Mouse (Mus musculus): ENCODE data around the gene A530016L24Rik. TPM values are rescaled to one million over a fixed set of nuclear protein-coding genes. Genes with fewer than 3 reads are reported as not detected.
A peak's percentile ranks its signal among the peaks of the same experiment; 100 is the strongest.

The A530016L24Rik gene
- total RNA-seq (2012; rRNA removed): not detected in 2 replicates

DNA sequence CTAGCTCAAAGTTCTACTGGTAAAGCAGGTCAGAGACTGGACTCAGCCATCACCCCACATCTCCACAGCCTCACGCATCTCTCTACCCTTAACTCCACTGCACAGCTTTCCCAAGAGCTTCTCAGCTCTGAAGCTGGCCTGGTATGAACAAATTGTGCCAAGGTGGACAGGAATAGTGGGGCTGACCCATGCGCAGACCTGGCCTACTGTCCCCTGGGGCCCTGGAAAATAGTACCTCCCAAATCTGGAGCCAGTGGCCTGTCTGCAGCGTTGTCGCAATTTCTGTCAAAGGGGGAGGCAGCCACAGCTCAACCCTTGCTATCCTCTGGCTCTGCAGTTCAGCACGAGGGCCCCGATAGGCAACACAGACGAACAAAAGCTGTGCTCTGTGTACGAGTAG, at the start of gene A530016L24Rik:
Gene A530016L24Rik, plus strand, starts transcription at position 315 of the 400 bp plus-strand sequence.
- no peak within 1 kb of the TSS for H3K9ac ChIP-seq (ENCODE audit: insufficient read depth, low read depth, low read length, poor library complexity, severe bottlenecking)
- H3K9me3 ChIP-seq (ENCODE audit: control insufficient read depth, insufficient read depth, low read depth, low read length): no peaks in the 10 kb centered on the region
- H3K36me3 ChIP-seq (ENCODE audit: control insufficient read depth, insufficient read depth, low read length, poor library complexity, severe bottlenecking): no peaks in the 10 kb centered on the region
- no peak for DNase-seq (ENCODE audit: low read depth, low spot score)
- TF ChIP-seq CHD2 (IDR thresholded peaks at IDR 0.05; ENCODE audit: low read depth, low read length) (no peak), ZC3H11A (IDR thresholded peaks at IDR 0.05; ENCODE audit: borderline replicate concordance, low read depth, low read length) (no peak)
- H3K4me1 ChIP-seq (ENCODE audit: control insufficient read depth in 2 of 2, insufficient read depth in 2 of 2, low read length in 2 of 2, poor library complexity in 1 of 2): no peaks in the 10 kb centered on the region
- H3K27ac ChIP-seq (ENCODE audit: insufficient read depth, low read depth, low read length, poor library complexity, severe bottlenecking): no peak within 1 kb of the TSS
- no peak within 1 kb of the TSS for H3K4me3 ChIP-seq (ENCODE audit: insufficient read depth in 1 of 2, low read depth in 1 of 2, low read length in 2 of 2, poor library complexity in 1 of 2, severe bottlenecking in 1 of 2)
- in situ Hi-C loops (cut with MboI; ENCODE audit: low sequenced_read_pairs in 2 of 2, unreplicated experiment in 2 of 2): no loop called here

DNA sequence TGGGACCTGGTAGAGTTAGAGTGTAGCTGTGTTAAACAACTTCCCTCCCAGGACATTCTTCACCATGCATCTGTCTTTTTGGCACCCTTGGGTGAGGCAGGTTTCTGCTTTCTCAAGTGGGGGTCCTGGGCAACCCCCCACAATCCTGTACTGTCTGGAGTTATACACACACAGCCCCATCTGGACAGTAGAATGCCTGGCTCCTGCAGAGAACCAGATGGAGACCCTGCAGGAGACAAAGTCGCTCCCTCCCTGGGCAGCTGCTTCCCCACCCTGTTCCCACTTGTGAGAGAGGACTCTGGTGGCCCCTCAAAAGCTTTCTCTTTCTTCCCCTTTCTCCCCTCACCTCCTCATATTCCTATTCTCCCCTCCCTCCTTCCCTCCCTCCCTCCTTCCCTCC, 49.3 kb upstream of the A530016L24Rik start:
- Histone ChIP-seq H3K27ac (ENCODE audit: insufficient read depth, low read depth, low read length, poor library complexity, severe bottlenecking) (no peak overlapping the region), H3K9me3 (ENCODE audit: control insufficient read depth, insufficient read depth, low read depth, low read length) (no peaks in the 10 kb centered on the region), H3K36me3 (ENCODE audit: control insufficient read depth, insufficient read depth, low read length, poor library complexity, severe bottlenecking) (no peaks in the 10 kb centered on the region), H3K4me3 (ENCODE audit: insufficient read depth in 1 of 2, low read depth in 1 of 2, low read length in 2 of 2, poor library complexity in 1 of 2, severe bottlenecking in 1 of 2) (no peak overlapping the region), H3K4me1 (ENCODE audit: control insufficient read depth in 2 of 2, insufficient read depth in 2 of 2, low read length in 2 of 2, poor library complexity in 1 of 2) (peaks cover 0 to 2% of the 10 kb centered on the region in 2 experiments; a peak in 1 of 4 replicates), H3K9ac (ENCODE audit: insufficient read depth, low read depth, low read length, poor library complexity, severe bottlenecking) (no peak overlapping the region)
- DNase-seq (ENCODE audit: low read depth, low spot score): no peak
- TF ChIP-seq ZNF384 (IDR thresholded peaks at IDR 0.05; ENCODE audit: low read depth, low read length) (no peak), ZC3H11A (IDR thresholded peaks at IDR 0.05; ENCODE audit: borderline replicate concordance, low read depth, low read length) (no peak), MAFK (IDR thresholded peaks at IDR 0.05; ENCODE audit: insufficient read depth, low read depth, low read length) (no peak), HCFC1 (IDR thresholded peaks at IDR 0.05; ENCODE audit: borderline replicate concordance, insufficient read depth, low read length) (no peak), CHD2 (IDR thresholded peaks at IDR 0.05; ENCODE audit: low read depth, low read length) (no peak)
- in situ Hi-C loops (cut with MboI; ENCODE audit: low sequenced_read_pairs in 2 of 2, unreplicated experiment in 2 of 2): no loop called here

DNA sequence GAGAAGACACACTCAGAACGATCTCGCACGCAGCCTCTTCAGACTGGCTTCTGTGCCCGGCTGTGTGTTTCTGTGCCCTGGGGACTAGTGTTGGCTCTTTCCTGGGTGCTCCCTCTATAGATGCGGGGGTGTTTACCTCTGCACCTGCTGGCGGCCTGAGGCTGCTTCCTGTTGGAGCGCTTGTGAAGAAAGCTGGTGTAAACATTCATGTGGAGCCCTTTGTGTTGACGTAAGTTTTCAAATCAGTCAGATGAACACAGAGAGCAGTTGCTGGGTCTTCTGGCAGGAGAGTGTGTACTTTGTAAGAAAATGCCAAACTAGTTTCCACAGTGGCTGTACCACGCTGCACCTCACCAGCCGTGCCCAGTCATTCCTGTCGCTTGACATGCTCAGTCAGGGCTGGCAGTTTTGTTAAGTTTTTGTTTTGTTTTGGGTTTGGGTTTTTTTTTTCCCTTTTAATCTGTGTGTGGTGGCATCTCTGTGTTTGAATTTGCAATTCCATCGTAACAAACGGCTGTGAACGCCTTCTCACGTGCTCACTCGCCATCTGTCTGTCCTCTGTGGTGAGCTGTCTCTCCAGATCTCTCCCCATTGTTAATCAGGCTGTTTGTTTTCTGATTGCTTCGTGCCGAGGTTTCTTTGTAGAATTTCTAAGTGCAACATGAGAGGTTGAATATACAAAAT, 40.0 kb upstream of the A530016L24Rik start:
- in situ Hi-C loops (cut with MboI; ENCODE audit: low sequenced_read_pairs in 2 of 2, unreplicated experiment in 2 of 2): no loop called here
- H3K9me3 ChIP-seq (ENCODE audit: control insufficient read depth, insufficient read depth, low read depth, low read length): no peaks in the 10 kb centered on the region
- no peak overlapping the region for H3K4me3 ChIP-seq (ENCODE audit: insufficient read depth in 1 of 2, low read depth in 1 of 2, low read length in 2 of 2, poor library complexity in 1 of 2, severe bottlenecking in 1 of 2)
- no peak for DNase-seq (ENCODE audit: low read depth, low spot score)
- no peak for TF ChIP-seq ZNF384 (IDR thresholded peaks at IDR 0.05; ENCODE audit: low read depth, low read length)
- no peak for TF ChIP-seq HCFC1 (IDR thresholded peaks at IDR 0.05; ENCODE audit: borderline replicate concordance, insufficient read depth, low read length)
- TF ChIP-seq CHD2 (IDR thresholded peaks at IDR 0.05; ENCODE audit: low read depth, low read length): no peak
- TF ChIP-seq ZC3H11A (IDR thresholded peaks at IDR 0.05; ENCODE audit: borderline replicate concordance, low read depth, low read length): no peak
- TF ChIP-seq MAFK (IDR thresholded peaks at IDR 0.05; ENCODE audit: insufficient read depth, low read depth, low read length): no peak
- no peaks in the 10 kb centered on the region for H3K4me1 ChIP-seq (ENCODE audit: control insufficient read depth in 2 of 2, insufficient read depth in 2 of 2, low read length in 2 of 2, poor library complexity in 1 of 2)
- no peak overlapping the region for H3K9ac ChIP-seq (ENCODE audit: insufficient read depth, low read depth, low read length, poor library complexity, severe bottlenecking)
- H3K36me3 ChIP-seq (ENCODE audit: control insufficient read depth, insufficient read depth, low read length, poor library complexity, severe bottlenecking): no peaks in the 10 kb centered on the region
- no peak overlapping the region for H3K27ac ChIP-seq (ENCODE audit: insufficient read depth, low read depth, low read length, poor library complexity, severe bottlenecking)

DNA sequence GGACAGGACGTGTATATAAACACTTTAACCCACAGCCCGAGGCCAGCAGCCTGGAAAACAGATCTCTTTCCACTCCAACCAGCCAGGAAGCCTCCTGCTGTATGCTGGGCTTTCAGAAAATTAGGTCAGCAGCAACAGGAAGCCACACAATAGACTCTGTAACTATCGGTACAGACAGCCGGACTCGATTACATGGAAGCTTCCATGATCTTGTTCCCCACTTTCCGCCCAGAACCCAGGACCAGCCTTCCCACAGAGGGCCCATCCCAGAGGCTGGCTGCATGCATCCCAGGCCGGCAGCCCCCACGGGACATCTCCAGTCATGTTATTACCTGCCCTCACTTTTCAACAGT, 39.4 kb upstream of the A530016L24Rik start:
- in situ Hi-C loops (cut with MboI; ENCODE audit: low sequenced_read_pairs in 2 of 2, unreplicated experiment in 2 of 2): no loop called here
- no peak overlapping the region for H3K9ac ChIP-seq (ENCODE audit: insufficient read depth, low read depth, low read length, poor library complexity, severe bottlenecking)
- TF ChIP-seq ZNF384 (IDR thresholded peaks at IDR 0.05; ENCODE audit: low read depth, low read length) (no peak), ZC3H11A (IDR thresholded peaks at IDR 0.05; ENCODE audit: borderline replicate concordance, low read depth, low read length) (no peak), CHD2 (IDR thresholded peaks at IDR 0.05; ENCODE audit: low read depth, low read length) (no peak), HCFC1 (IDR thresholded peaks at IDR 0.05; ENCODE audit: borderline replicate concordance, insufficient read depth, low read length) (no peak), MAFK (IDR thresholded peaks at IDR 0.05; ENCODE audit: insufficient read depth, low read depth, low read length) (no peak)
- H3K36me3 ChIP-seq (ENCODE audit: control insufficient read depth, insufficient read depth, low read length, poor library complexity, severe bottlenecking): no peaks in the 10 kb centered on the region
- no peaks in the 10 kb centered on the region for H3K4me1 ChIP-seq (ENCODE audit: control insufficient read depth in 2 of 2, insufficient read depth in 2 of 2, low read length in 2 of 2, poor library complexity in 1 of 2)
- no peak overlapping the region for H3K27ac ChIP-seq (ENCODE audit: insufficient read depth, low read depth, low read length, poor library complexity, severe bottlenecking)
- DNase-seq (ENCODE audit: low read depth, low spot score): no peak
- no peaks in the 10 kb centered on the region for H3K9me3 ChIP-seq (ENCODE audit: control insufficient read depth, insufficient read depth, low read depth, low read length)
- H3K4me3 ChIP-seq (ENCODE audit: insufficient read depth in 1 of 2, low read depth in 1 of 2, low read length in 2 of 2, poor library complexity in 1 of 2, severe bottlenecking in 1 of 2): no peak overlapping the region

DNA sequence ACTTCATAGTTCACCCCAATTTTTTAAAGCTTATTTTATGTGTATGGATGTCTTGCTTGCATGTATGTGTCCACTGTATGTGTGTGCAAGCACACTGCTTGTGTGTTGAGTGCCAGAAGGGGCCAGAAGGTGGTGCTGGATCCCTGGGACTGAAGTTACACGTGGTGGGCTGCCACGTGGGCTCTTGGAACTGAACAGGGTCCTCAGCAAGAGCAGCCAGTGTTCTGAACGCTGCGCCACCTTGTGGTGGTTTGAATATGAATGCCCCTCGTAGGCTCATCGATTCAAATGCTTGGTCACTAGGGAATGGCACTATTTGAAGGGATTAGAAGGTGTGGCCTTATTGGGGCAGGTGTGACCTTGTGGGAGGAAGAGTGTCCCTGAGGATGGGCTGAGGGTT, 38.4 kb upstream of the A530016L24Rik start:
- in situ Hi-C loops (cut with MboI; ENCODE audit: low sequenced_read_pairs in 2 of 2, unreplicated experiment in 2 of 2): no loop called here

More for the DNA sequence above, 38.4 kb upstream of the A530016L24Rik start:
- Histone ChIP-seq H3K9ac (ENCODE audit: insufficient read depth, low read depth, low read length, poor library complexity, severe bottlenecking) (no peak overlapping the region), H3K9me3 (ENCODE audit: control insufficient read depth, insufficient read depth, low read depth, low read length) (no peaks in the 10 kb centered on the region), H3K36me3 (ENCODE audit: control insufficient read depth, insufficient read depth, low read length, poor library complexity, severe bottlenecking) (no peaks in the 10 kb centered on the region), H3K4me1 (ENCODE audit: control insufficient read depth in 2 of 2, insufficient read depth in 2 of 2, low read length in 2 of 2, poor library complexity in 1 of 2) (no peaks in the 10 kb centered on the region), H3K4me3 (ENCODE audit: insufficient read depth in 1 of 2, low read depth in 1 of 2, low read length in 2 of 2, poor library complexity in 1 of 2, severe bottlenecking in 1 of 2) (no peak overlapping the region), H3K27ac (ENCODE audit: insufficient read depth, low read depth, low read length, poor library complexity, severe bottlenecking) (no peak overlapping the region)
- TF ChIP-seq CHD2 (IDR thresholded peaks at IDR 0.05; ENCODE audit: low read depth, low read length) (no peak), ZC3H11A (IDR thresholded peaks at IDR 0.05; ENCODE audit: borderline replicate concordance, low read depth, low read length) (peak; percentile 59; the same call in 1 of the 2 replicates), HCFC1 (IDR thresholded peaks at IDR 0.05; ENCODE audit: borderline replicate concordance, insufficient read depth, low read length) (peak; percentile 27; the same call in 1 of the 2 replicates), ZNF384 (IDR thresholded peaks at IDR 0.05; ENCODE audit: low read depth, low read length) (no peak), MAFK (IDR thresholded peaks at IDR 0.05; ENCODE audit: insufficient read depth, low read depth, low read length) (no peak)
- peak; percentile 79 for DNase-seq (ENCODE audit: low read depth, low spot score)
